Mouse (Mus musculus) fat pad, adult 2 months (tissue): Measurements from ENCODE around the gene Lrguk.

Source experiments
- DNase-seq: peaks from one replicate; pipeline ENCODE4 v3.0.0-alpha.2; 2011; ENCODE audit warnings: low read depth, low spot score; ENCODE audit errors: extremely low read depth

The Lrguk gene

DNA sequence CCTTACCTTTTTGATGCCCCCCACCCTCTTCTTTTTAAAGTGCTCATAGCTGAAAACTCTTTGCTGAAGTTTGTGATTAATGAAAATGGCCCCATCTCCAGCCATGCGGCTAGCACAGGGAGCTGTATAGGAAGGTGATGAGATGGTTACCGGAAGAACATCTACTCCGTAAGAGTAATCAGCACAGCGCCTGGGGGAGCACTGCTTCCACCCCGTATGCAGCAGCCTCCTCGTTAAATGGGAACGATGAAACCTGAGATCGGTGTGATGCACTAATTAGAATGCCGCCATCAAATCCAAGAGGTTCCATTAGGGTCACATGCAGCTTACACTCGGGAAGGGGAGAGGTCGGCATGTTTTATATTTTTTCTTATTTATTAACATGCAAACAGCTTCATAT lies 113.7 kb downstream of the Lrguk start:
- no peak for DNase-seq

DNA sequence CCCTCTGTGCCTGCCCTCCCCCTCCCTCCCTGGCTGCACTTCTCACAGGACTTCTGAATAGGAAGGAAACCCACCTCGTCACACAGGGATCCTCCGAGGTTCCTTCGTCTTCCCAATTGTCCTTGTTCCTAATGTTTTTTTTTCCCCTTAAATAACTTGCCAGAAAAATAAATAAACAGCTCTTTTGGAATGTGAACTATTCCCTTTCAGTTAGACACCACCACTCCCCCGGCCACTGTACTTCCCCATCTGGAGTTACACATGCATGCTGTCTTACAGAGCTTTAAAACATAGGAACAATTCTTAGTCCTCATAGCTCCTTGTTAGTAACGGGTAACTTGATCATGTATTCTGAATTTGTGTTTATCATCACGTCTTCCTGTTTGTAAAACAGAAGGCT lies 116.8 kb downstream of the Lrguk start:
- no peak for DNase-seq

DNA sequence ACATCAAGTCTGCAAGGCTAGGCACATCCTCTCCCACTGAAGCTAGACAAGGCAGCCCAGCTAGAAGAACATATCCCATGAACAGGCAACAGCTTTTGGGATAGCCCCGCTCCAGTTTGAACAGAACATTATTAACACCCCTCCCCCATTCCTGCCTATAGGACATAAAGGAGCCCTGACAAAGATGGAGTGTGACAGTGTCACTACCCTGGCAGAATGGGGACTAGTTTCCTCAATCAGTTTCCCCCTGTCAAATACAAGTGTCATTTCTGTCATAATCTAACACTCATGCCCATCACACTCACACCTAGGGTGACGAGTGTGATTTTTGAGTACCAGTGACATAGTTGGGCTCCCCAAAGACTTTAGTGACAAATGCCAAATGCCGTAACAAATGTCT lies 118.8 kb downstream of the Lrguk start:
- DNase-seq: no peak

GRCm38 (mm10) chr6:34148639-34149038 lies 119.4 kb downstream of the Lrguk start:
- no peak for DNase-seq

- no peak for DNase-seq
Measured at GRCm38 (mm10) chr6:34149066-34149465, 119.8 kb downstream of the Lrguk start.

- no peak for DNase-seq
Measured at GRCm38 (mm10) chr6:34149821-34150220, 120.6 kb downstream of the Lrguk start.

DNA sequence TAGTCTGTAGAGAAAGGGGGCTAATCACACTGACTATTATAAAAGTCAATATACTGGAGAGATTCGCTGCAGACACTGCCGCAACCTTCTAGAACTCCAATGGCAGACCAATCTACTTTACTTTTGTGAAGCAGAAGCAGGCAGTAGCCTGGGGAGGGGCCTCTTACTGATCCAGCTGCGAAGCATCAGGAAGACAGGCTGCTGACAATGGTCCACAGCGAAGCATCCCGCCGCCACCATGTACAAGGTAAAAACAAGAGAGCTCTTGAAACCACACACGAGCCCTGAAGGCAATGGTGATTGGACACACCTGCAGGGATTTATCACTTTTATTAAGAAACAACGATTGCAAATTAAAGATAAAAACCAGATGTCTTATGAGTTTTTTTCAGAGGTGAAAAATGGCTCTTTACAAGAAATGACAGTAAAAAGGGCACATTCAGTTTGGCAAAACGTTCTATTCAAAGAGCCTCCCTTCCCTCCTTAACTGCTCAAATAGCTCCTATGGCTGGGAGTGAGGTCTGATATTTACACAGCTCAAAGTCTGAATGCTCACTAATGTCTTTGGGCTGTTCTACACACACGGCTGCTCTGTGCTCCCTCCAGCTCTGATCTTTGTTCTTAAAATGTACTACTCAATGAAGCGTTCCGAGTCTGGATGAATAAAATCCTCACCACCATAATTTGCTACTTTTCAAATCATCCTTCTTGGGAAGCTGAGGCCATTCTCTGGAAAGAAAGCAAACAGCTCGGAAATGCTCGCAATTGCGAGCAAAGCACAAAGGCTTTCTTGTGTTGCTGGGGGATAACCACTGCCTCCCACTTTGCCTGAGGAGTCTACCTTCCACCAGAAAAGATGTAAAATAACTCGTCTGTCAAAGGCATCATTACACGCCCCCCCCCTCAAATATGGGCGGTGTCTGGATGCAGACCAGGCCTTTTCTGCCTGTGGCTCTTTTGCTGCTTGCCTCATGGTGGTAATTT lies 124.1 kb downstream of the Lrguk start:
- DNase-seq: no peak

DNA sequence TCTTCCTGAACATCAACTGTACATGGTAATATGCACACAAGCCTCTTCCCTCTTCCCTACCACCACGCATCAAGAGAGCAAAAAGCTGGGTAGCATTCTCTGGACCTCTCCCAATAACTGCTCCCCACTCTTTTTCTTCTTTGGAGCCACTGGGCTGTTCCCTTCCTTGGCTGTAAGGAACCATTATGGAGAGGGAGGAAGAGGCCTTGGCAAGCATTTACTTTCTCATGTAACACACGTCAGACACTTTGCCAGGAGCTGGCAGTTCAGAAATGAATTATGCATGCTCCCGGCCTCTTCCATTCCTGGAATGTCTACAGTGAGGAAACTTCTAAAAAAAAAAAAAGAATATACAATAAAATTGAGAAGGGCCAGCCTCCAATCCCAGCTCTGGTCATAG lies 125.0 kb downstream of the Lrguk start:
- no peak for DNase-seq

DNA sequence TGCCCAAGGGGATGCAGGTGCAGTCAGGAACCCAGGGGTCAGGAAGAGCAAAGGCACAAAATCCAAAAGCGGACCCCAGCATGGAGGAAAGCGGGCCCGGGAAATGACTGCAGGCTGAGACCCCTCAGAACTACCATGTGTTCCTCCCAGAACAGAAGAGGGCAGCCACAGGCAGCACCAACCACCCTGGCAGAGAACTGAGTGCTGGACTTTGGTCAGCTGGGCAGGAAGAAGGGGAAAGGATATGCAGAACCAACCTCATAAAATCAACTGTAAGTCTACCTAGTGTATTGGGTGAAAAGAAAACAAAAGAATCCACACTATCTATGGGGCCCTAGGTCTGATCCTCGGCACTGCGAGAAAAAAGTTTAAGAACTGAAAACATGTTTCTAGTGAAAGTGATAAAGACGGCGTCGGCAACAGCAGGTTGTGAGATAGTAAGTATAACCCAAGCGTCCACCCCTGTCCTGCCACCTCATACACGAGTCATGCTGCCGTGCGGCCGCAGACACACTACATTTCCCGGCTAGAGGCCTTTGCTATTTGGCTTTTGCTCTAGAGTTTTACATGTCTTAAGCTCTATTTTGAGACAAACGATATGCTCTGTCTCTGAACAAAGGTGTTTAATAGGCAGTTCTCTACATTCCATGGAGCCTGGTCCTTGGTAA lies 126.0 kb downstream of the Lrguk start:
- DNase-seq: no peak

DNA sequence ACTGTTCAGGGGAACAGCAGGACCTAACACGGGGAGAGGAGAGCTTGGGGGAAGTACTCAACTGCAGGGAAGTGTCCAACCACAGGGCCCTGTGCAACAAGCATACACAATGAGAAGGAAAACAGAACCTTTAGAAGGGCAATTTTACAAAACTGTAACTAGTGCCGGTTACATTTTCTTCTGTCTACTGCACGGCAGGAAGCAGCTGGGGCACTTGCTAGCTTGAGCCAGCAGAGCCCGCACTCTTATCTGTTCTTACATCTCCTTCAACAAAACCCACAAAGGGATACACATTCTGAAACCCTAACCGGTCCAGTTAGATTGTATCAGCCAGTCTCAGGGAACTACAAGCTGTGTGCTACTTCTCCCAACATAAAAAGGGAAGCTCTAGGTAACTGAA lies 126.8 kb downstream of the Lrguk start:
- DNase-seq: no peak

DNA sequence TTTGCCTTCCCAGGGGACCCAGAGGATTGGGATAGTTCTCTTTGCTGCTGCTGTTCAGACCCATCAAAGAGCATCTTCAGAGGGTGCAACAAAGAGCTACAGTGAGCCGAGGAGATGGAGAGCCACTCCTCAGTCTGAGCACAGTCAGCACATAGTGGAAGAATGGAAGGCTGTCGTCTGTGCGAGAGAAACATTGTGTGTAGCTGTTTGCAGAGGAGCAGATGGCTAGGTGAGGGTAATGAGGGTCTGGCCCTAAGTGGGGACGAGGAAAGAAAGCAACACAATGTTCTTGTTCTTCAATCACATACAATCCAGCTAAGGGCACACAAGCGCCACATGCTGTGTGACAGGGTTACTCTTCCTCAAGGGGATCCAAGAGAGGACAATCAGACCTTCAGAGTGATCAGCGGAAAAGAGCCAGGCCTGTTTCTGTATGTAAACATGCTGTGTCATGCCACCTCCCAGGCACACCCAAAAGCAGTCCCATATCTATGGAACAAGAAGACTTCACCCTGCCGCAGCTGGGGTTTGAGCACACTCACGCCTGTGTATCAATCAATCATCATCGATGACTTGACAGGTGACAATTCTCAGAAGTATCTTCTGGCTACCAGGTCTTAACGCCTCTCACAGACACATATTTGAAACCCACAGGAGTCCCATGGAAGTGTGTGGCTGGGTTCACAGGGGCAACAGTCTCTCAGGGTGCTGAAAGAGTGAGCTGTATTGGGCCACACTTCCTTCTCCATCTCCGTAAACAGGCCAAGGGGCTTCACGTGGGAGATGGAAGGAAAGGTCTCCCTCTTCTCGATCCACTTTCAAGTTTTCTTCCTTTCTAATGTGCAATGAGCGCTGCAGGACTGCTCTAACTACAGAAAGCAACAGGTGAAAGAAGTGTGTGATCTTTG lies 127.8 kb downstream of the Lrguk start:
- no peak for DNase-seq

DNA sequence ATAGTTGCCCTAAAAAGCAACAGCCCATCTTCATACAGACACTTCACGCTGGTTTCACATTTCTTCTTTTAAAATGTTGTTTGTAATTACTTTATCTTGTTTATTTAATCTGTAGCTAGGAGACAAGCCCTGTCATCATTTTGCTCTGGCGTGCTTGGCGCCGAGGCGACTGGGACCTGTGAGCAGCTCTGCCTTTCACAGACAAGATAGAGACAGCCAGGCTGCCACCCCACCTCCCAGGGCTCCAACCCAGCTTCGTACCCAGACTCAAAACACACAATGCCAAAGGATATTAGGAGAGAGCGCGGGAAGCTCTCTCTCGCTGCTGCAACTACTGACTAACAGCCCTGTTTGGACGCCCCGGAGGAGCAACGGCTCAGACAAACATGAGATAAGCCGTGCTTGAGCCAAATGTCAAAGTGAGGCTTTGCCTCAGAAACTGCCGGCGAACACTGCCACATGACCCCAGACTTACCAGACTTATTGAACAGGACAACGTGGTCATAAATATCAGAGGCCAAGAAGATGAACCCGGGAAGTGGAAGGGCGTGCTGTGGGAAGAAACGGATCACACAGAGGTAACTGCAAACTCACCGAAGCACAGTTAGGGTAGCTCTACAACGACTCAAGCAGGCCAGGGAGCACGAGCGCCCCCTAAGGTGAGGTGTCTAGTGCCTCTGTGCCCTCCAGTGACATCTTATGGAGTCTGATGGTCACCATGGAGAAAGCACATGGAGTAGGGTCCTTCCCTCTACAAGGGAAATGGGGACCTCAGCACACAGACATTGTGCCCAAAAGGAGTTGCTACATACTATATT lies 131.0 kb downstream of the Lrguk start:
- no peak for DNase-seq

DNA sequence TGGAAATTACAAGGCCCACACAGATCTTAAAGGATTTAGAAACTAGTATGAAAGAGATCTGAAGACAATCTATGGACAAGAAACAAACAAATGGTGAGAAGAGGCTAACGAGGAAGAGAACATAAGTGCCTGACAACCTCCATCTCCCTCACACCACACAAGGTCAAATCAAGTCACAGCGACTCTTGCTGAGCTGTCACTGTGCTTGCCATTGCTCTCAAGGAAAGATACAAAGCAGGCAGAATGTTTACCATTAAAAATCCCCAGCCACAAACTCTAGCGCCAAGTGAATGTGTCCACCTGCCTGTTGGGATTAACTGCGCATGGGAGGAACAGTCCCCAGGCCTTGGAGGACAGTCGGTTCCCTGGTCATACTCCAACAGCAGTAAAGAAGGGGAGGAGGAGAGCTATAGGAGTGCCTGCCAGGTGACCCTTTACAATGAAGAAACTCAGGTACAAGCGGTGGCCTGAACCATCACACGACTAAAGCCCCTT lies 131.6 kb downstream of the Lrguk start:
- no peak for DNase-seq

- DNase-seq: no peak
Measured at GRCm38 (mm10) chr6:34161511-34161910, 132.3 kb downstream of the Lrguk start.

DNA sequence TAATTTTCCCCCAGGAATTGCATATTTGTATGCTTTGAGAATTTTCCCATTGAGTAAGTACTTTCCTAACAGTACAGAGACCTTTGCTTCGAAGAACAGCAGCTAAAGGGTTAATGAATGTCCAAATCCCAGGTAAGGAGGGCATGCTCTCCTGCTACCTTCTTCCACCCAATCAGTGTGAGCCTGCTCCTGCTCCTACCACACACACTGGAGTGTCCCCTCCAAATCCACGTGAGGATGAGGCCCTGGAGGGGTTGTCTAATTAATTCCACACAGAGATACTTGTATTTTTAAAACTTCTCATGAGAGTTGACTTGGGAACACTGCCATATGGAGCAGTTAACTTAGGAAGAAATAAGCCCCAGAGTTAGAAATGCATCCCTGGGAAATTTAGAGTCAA lies 133.4 kb downstream of the Lrguk start:
- DNase-seq: no peak

- no peak for DNase-seq
Measured at GRCm38 (mm10) chr6:34163014-34163413, 133.8 kb downstream of the Lrguk start.

GRCm38 (mm10) chr6:34168834-34169233 lies 139.6 kb downstream of the Lrguk start:
- no peak for DNase-seq

DNA sequence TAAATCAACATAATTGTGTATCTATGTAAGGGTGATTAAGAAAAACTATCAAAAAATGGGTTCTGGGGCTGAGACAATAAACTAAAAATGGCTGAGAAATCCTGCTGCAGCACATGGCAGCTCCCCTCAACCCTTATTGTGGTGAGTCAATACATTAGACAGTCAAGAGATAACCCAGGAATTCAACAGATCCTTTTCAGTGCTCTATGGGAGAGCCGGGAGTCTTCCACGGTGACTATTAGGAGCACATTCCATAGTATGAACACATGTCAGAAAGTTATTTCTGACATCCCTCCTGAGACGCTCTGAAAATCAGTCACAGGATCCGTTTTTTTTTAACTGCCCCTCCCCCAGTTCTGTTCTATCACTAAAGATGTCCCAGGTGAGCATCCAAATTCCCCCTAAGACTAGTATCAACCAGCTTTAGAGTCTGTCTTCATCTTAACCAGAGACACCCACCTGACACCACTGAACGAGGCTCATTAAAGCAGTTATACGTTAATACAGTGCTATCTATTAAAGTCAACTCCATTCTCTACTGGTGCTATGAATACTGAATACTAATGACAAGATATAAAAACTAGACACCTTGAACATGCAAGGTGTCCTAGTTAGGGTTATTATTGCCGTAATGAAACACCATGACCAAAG lies 141.7 kb downstream of the Lrguk start:
- DNase-seq: no peak

DNA sequence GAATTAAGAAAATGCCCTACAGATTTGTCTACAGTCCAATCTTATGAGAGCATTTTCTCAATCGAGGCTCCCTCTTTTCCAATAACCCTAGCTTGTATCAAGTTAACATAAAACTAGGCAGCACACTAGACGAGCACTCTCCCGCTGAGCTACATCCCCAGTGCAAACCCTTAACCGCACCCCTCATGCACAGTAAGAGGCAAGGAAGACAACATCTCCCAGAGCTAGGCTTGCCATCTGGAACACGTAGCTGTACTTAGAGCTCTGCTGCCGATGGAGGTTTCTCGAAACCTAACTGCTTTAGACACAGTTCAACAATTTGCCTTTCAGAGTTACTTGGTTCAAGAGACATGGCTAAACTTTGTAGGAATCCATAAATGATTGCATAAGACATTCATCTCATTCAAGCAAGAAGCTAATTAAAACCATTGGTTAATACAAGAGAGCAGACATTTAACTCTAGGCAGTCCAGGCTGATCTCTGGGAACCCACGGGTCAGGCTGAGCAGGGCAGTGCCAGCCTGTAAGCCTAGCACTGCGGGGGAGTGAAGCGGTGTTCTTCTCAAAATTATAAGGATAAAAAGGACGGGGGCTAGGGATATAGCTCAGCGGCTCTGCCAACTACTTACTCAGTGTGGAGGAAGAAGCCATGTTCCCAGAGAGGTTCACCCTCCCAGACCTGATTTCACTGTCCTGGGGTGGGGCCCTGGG lies 142.7 kb downstream of the Lrguk start:
- no peak for DNase-seq
